Mouse (Mus musculus) limb, embryonic 15.5 days (tissue): ENCODE results near the gene Mypn. TPM values are rescaled to one million over a fixed set of nuclear protein-coding genes. Genes with fewer than 3 reads are reported as not detected.

Source experiments
- ATAC-seq: fragments of 200-750 bp; cut with Nextera tagmentation; 2 replicates; pipeline ENCODE4 v1.8.0; 2017; ENCODE audit warnings: low read depth, moderate TSS enrichment; ENCODE audit not compliant: insufficient number of reproducible peaks, low FRiP score, low TSS enrichment
- H3K27ac ChIP-seq: fragments of 300-500 bp; sonication (generic); 2 replicates; pipeline ENCODE4 v1.5.1; 2015; ENCODE audit warnings: moderate library complexity, mild to moderate bottlenecking, inconsistent platforms
- H3K27me3 ChIP-seq: fragments of 300-500 bp; sonication (generic); 2 replicates; pipeline ENCODE4 v1.6.1; 2015; ENCODE audit warnings: inconsistent platforms
- H3K36me3 ChIP-seq: fragments of 300-500 bp; sonication (generic); 2 replicates; pipeline ENCODE4 v1.6.1; 2015; ENCODE audit warnings: inconsistent platforms
- H3K4me1 ChIP-seq: fragments of 300-500 bp; sonication (generic); 2 replicates; pipeline ENCODE4 v1.6.1; 2015; ENCODE audit warnings: inconsistent platforms
- H3K4me2 ChIP-seq: fragments of 300-500 bp; sonication (generic); 2 replicates; pipeline ENCODE4 v1.6.1; 2015; ENCODE audit warnings: mild to moderate bottlenecking, inconsistent platforms
- H3K4me3 ChIP-seq: fragments of 300-500 bp; sonication (generic); 2 replicates; pipeline ENCODE4 v1.5.1; 2015; ENCODE audit warnings: mild to moderate bottlenecking, inconsistent platforms
- H3K9ac ChIP-seq: fragments of 300-500 bp; sonication (generic); 2 replicates; pipeline ENCODE4 v1.6.1; 2015; ENCODE audit warnings: inconsistent platforms
- H3K9me3 ChIP-seq: fragments of 300-500 bp; sonication (generic); 2 replicates; pipeline ENCODE4 v1.6.1; 2016; ENCODE audit warnings: inconsistent platforms
- whole genome bisulfite sequencing: fragments of 180-500 bp; shearing (Covaris S2); methylation state at CpG from one replicate; pipeline ENCODE4 v1.1.7; 2015; 5-methylcytosine and 5-hydroxymethylcytosine counted together
- polyA plus RNA-seq: library from polyadenylated mRNA; unstranded; fragments of >200 nt; fragmentation: Nextera tagmentation; extraction: Ambion mirVana; gene quantifications from 2 replicates; pipeline ENCODE4 v1.2.1, GENCODE M21; 2015

Gene Mypn
- polyA plus RNA-seq, 1 experiment from 2014 or later: 2.5 TPM

DNA sequence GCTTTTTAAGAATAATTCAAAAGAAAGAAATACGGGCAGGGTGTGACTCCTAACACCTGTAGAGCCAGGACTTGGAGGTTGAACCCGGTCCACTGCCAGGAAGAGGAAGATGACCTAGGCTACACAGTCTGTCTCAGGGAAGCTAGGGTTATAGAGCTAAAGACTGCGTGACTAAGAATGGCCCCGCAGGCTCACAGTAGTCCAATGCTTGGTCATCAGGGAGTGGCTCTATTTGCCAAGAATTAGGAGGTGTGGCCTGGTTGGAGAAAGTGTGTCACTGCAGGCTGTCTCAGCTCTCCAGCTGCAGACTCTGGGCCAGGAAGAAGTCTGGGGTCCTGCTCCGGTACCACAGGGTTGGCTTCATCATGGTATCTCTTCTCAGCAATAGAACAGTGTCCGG lies 32.9 kb upstream of the Mypn start:
- no peaks in the 10 kb centered on the region for H3K36me3 ChIP-seq
- no peak overlapping the region for H3K9ac ChIP-seq
- H3K27ac ChIP-seq: no peak overlapping the region
- no peaks in the 10 kb centered on the region for H3K4me1 ChIP-seq
- no peaks in the 10 kb centered on the region for H3K9me3 ChIP-seq
- H3K4me3 ChIP-seq: no peak overlapping the region
- no peak for ATAC-seq
- H3K27me3 ChIP-seq: no peaks in the 10 kb centered on the region
- no peak overlapping the region for H3K4me2 ChIP-seq
- WGBS: 86% methylated on average over 6 of the region's 6 CpGs

DNA sequence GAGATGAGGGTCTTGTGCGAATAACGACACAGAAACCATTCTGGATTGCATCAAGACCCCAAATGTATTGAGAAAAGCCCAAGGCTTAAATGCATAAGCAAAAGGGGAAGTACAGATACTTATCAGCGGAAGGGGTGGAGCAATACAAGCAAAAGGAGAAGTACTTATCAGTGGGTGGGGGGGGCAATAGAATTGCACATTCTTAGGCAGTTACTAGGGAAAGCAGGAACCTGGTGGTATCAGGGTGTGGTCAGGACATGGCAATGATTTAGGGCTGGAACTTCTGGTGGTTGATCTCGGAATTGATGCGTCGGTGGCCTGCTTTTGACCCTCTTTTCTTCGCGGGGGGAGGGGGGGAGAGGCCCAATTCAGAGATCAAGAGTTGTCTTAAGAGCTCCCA lies 32.1 kb upstream of the Mypn start:
- no peak for ATAC-seq
- Histone ChIP-seq H3K27me3 (no peaks in the 10 kb centered on the region), H3K4me2 (no peak overlapping the region), H3K4me1 (no peaks in the 10 kb centered on the region), H3K9ac (no peak overlapping the region), H3K4me3 (no peak overlapping the region), H3K36me3 (no peaks in the 10 kb centered on the region), H3K9me3 (no peaks in the 10 kb centered on the region), H3K27ac (no peak overlapping the region)
- 81% methylated on average over 8 of the region's 8 CpGs for WGBS

DNA sequence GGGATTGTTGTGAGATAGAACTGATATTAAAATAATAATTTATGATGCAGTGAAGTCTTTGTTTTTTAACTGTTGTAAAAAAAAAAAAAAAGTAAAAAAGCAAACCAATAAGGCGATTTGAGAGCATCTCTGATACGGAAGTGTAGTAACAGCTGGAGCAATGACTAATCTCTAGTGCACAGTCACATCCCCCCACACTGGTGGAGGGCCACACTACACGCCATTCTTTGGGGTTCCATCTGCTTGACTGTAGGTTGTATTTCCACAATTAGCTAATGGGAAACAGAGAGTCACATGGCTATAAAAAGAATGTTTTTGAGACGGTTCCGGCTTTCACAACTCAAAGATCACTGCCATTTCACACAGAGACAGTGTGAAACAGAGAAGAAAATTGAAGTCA lies 30.4 kb upstream of the Mypn start:
- ATAC-seq: no peak
- no peak overlapping the region for H3K9ac ChIP-seq
- no peak overlapping the region for H3K27ac ChIP-seq
- no peaks in the 10 kb centered on the region for H3K36me3 ChIP-seq
- no peaks in the 10 kb centered on the region for H3K27me3 ChIP-seq
- no peak overlapping the region for H3K4me2 ChIP-seq
- 65% methylated on average over 5 of the region's 5 CpGs for WGBS
- no peak overlapping the region for H3K4me3 ChIP-seq
- H3K9me3 ChIP-seq: no peaks in the 10 kb centered on the region
- H3K4me1 ChIP-seq: no peaks in the 10 kb centered on the region

DNA sequence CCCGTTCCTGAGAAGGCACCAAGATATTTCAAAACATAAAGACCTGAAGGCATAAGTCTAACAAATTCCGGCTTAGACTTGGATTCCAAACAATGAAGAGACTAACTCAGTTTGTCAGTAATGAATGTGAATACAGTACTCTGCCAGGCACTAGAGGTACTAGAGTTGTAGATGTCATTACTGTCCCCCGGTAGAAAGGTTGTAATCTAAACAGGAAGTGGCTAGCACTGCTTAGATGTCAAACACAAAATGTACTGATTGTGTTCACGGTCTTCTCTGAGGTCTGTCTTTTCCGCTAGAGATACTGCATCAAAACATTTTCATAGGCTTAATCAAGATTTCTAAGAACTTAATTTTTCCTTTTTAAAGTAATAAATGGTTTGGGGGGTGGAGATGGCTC lies 27.9 kb upstream of the Mypn start:
- H3K4me3 ChIP-seq: no peak overlapping the region
- H3K9ac ChIP-seq: no peak overlapping the region
- ATAC-seq: no peak
- 71% methylated on average over 5 of the region's 5 CpGs for WGBS
- no peaks in the 10 kb centered on the region for H3K4me1 ChIP-seq
- H3K27me3 ChIP-seq: no peaks in the 10 kb centered on the region
- no peaks in the 10 kb centered on the region for H3K36me3 ChIP-seq
- H3K27ac ChIP-seq: no peak overlapping the region
- no peaks in the 10 kb centered on the region for H3K9me3 ChIP-seq
- no peak overlapping the region for H3K4me2 ChIP-seq

DNA sequence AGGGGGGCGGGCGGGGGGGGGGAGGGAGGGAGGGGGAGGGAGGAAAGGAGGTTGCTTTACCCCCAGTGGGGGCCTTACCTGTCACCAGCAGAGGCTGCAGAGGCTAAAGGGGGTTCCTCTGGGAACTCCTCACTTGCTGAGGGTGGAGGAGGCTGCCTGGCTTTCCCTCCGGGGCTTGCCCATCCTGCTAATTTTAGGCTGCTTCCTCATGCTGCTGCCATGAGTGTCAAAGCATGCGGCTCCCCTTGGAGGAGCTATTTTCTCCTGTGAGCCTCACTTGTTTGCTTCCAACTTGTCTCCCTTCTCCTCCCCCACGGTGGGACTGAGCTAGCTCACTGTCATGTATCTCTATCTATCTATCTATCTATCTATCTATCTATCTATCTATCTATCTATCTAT lies 27.1 kb upstream of the Mypn start:
- H3K4me1 ChIP-seq: no peaks in the 10 kb centered on the region
- WGBS: 31% methylated on average over 5 of the region's 5 CpGs
- H3K4me2 ChIP-seq: no peak overlapping the region
- H3K27me3 ChIP-seq: no peaks in the 10 kb centered on the region
- H3K9me3 ChIP-seq: no peaks in the 10 kb centered on the region
- no peak overlapping the region for H3K27ac ChIP-seq
- H3K4me3 ChIP-seq: no peak overlapping the region
- no peak for ATAC-seq
- no peak overlapping the region for H3K9ac ChIP-seq
- no peaks in the 10 kb centered on the region for H3K36me3 ChIP-seq

DNA sequence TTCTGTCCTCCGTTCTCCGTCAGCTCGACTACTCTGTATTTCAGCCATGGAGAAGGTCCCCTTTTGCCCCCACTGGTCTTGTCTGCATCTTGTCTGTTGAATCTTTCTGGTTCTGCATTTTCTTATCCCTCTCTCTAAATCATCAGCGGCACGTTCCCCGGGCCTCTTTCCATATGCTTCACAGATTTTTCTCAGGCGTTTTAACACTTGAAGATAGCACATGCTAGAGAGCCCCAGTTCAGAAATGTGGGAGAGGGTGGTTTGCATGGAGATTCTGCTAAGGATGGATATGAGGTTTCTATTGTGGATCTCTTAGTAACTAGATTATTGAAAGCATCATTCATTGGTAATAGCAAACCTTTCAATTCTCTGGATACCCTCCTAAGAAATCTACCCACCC lies 26.5 kb upstream of the Mypn start:
- no peak for ATAC-seq
- 82% methylated on average over 7 of the region's 7 CpGs for WGBS
- no peaks in the 10 kb centered on the region for H3K27me3 ChIP-seq

DNA sequence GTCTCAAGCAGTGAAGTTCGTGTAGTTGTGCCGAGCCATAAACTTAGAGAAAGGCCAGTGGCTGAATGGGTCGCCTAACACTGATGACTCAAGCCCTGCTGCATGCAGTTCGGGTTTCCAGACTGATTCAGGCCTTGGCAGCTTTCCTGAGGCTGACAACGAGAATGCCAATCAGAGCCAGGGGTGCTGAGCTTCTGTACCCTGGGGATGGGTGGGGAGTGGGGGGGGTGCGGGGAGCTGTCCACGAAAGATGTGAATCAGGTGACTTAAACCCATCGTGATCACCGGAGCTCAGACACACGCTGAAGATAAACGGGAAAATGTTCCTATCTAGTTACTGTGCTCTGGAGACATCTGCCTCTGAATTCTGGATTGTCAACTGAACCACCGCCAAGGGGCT lies 20.6 kb upstream of the Mypn start:
- WGBS: 67% methylated on average over 12 of the region's 12 CpGs
- H3K27me3 ChIP-seq: no peaks in the 10 kb centered on the region
- H3K9me3 ChIP-seq: no peaks in the 10 kb centered on the region
- no peak overlapping the region for H3K9ac ChIP-seq
- no peak overlapping the region for H3K4me2 ChIP-seq
- H3K36me3 ChIP-seq: no peaks in the 10 kb centered on the region
- no peak for ATAC-seq
- no peaks in the 10 kb centered on the region for H3K4me1 ChIP-seq
- no peak overlapping the region for H3K4me3 ChIP-seq
- H3K27ac ChIP-seq: no peak overlapping the region

More for the DNA sequence above, 26.5 kb upstream of the Mypn start:
- Histone ChIP-seq H3K36me3 (no peaks in the 10 kb centered on the region), H3K9me3 (no peaks in the 10 kb centered on the region), H3K9ac (no peak overlapping the region), H3K4me1 (no peaks in the 10 kb centered on the region), H3K27ac (no peak overlapping the region), H3K4me2 (no peak overlapping the region), H3K4me3 (no peak overlapping the region)

DNA sequence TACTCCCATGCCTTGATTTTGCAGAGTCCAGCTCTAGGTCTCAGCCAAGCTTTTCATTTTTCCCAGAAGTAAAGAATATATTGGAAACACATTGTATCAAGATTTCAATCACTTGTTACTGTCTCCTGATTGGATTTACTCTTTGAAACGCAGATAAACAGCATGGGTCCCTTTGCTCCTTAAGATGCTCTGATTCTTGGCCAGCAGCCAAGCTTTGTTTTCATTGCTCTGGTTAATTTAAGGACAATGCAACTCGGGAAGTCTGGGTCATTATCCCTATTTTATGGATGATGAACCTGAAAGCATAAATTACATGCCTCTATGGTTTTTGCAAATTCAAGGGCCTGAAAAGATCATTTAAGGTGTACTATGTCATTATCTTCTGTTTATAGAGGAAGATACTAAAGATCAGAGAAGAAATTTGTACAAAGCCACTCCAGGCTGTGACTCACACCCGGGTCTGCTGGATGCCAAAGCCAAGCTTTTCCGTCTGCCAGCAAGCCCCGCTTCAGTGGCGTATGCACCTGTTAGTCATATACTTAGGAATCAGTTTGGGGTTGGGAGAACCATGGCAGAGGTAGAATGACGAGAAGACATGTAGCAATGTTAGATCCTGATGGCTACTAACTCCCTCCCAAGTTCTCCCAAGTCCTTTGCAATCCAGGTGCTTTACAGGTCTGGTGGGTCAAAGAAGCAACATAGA lies 17.5 kb upstream of the Mypn start:
- 66% methylated on average over 7 of the region's 7 CpGs for WGBS
- Histone ChIP-seq H3K4me1 (no peaks in the 10 kb centered on the region), H3K27me3 (no peaks in the 10 kb centered on the region), H3K9me3 (no peaks in the 10 kb centered on the region), H3K27ac (no peak overlapping the region), H3K36me3 (no peaks in the 10 kb centered on the region), H3K4me3 (no peak overlapping the region), H3K9ac (no peak overlapping the region), H3K4me2 (no peak overlapping the region)
- ATAC-seq: no peak

DNA sequence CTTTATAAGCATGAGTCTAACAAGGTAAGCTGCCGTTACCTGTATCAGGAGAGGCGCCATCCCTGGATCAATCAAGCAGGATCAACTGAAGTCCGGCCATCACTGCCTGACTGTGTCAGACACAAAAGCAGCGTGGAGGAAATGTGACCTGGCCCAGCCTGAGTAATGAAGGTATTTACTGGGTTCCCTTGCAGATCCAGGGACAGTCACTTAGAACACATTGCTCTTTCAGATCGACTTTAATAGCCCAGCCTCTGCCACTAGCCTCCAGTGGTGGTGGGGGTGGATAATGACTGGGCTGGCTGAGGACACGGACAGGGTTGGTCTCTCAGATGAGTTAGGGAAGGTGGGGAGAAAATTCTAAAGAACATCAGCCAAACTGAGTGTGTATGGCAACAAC lies 5.1 kb upstream of the Mypn start:
- Histone ChIP-seq H3K4me1 (no peaks in the 10 kb centered on the region), H3K4me3 (no peak overlapping the region), H3K27me3 (no peaks in the 10 kb centered on the region), H3K9me3 (no peaks in the 10 kb centered on the region), H3K9ac (no peak overlapping the region), H3K36me3 (no peaks in the 10 kb centered on the region), H3K27ac (no peak overlapping the region), H3K4me2 (no peak overlapping the region)
- ATAC-seq: no peak
- 47% methylated on average over 6 of the region's 6 CpGs for WGBS

DNA sequence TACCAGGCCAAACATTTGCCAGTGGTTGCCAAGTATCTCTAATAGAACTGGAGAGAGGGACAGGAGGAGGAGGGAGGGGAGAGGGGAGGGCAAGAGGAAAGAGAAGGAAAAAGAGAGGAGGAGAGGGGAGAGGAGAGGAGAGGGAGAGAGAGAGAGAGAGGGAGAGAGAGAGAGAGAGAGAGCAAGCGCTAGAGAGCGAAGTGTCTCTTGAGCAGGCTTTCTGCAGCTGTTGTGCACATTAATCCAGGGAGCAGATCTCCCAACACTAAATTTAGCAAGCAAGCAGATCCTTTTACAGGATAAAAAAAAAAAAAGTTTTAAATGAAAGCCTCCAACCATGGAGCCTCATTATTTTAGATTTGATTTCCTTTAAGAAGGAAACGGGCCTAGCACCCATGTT lies 750 bp downstream of the Mypn start:
- no peaks in the 10 kb centered on the region for H3K9me3 ChIP-seq
- H3K4me3 ChIP-seq: no peak overlapping the region
- H3K27me3 ChIP-seq: no peaks in the 10 kb centered on the region
- no peaks in the 10 kb centered on the region for H3K4me1 ChIP-seq
- H3K36me3 ChIP-seq: no peaks in the 10 kb centered on the region
- H3K27ac ChIP-seq: no peak overlapping the region
- H3K9ac ChIP-seq: no peak overlapping the region
- no peak overlapping the region for H3K4me2 ChIP-seq
- ATAC-seq: no peak
- WGBS: 49% methylated on average over 3 of the region's 3 CpGs

DNA sequence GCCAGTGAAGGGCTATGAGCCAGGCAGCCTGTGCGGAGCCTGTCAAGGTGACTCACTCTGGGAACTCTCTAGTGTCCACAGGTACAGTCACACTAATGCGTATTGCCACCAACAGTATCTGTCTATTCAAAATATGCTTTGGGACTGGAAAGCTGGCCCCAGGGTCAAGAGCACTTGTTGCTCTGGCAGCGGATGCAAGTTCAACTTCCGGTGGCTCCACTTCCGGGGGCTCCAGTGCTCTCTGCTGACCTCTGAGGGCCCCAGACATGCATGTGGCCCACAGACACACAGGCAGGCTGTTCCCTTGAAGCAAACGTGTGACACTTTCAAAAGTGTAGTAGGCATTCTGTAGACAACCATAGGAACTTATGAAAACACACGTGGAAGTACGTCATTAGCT lies 2.2 kb downstream of the Mypn start:
- Histone ChIP-seq H3K4me2 (no peak overlapping the region), H3K4me3 (no peak overlapping the region), H3K4me1 (no peaks in the 10 kb centered on the region), H3K36me3 (no peaks in the 10 kb centered on the region), H3K27me3 (no peaks in the 10 kb centered on the region), H3K9ac (no peak overlapping the region), H3K27ac (no peak overlapping the region), H3K9me3 (no peaks in the 10 kb centered on the region)
- no peak for ATAC-seq
- WGBS: 77% methylated on average over 8 of the region's 8 CpGs

DNA sequence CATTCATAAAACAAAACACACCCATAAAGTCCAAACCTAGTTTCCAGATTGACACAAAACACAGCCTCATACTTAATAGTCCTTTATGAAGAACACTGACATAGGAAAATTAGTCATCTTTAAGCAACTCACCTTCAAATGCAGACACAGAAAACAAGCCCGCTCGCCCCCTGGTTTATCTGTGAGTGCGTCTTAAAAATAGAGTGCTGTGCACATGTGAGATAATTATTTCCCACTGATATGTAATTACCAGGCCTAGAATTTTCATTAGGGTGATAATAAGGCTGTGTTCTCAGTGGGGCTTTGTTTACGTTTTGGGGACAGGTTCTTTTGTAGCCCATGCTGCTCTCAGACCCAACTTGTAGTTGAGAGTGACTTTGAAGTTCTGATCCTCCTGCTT lies 4.7 kb downstream of the Mypn start:
- H3K9me3 ChIP-seq: no peaks in the 10 kb centered on the region
- no peaks in the 10 kb centered on the region for H3K27me3 ChIP-seq
- no peaks in the 10 kb centered on the region for H3K36me3 ChIP-seq
- no peak overlapping the region for H3K4me3 ChIP-seq
- H3K4me2 ChIP-seq: no peak overlapping the region
- H3K4me1 ChIP-seq: no peaks in the 10 kb centered on the region
- WGBS: 65% methylated on average over 4 of the region's 4 CpGs
- no peak for ATAC-seq
- H3K27ac ChIP-seq: no peak overlapping the region
- H3K9ac ChIP-seq: no peak overlapping the region

DNA sequence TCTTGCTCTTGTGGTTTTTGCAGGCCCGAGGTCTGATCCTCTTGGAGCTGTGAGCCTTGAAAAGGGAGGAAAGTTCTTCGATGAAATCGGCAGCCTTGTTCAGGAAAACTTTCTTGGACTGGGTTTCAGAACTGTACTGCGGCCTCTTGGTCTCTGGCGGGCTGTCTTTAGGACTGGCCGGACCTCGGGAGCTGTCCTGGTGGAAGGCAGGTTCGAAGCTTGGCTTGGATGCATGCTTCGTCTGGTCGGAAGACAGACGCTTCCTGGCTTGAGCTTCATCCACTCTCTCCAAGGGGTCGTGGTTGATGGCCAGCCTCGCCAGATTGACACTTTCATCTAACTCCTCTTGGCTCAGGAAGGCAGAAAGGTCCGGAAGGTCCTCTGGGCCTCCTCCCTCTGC lies 11.0 kb downstream of the Mypn start:
- H3K9me3 ChIP-seq: no peaks in the 10 kb centered on the region
- H3K27me3 ChIP-seq: no peaks in the 10 kb centered on the region
- no peak overlapping the region for H3K27ac ChIP-seq
- H3K36me3 ChIP-seq: no peaks in the 10 kb centered on the region
- H3K4me2 ChIP-seq: no peak overlapping the region
- no peaks in the 10 kb centered on the region for H3K4me1 ChIP-seq
- no peak for ATAC-seq
- no peak overlapping the region for H3K9ac ChIP-seq
- 84% methylated on average over 14 of the region's 14 CpGs for WGBS
- no peak overlapping the region for H3K4me3 ChIP-seq
